Mouse (Mus musculus) limb, embryonic 12.5 days (tissue): Measurements from ENCODE around the gene Igsf21. TPM values are rescaled to one million over a fixed set of nuclear protein-coding genes. Genes with fewer than 3 reads are reported as not detected.

Experiments
- ATAC-seq: fragments of 200-750 bp; cut with Nextera tagmentation; 2 replicates; pipeline ENCODE4 v1.8.0; 2017; ENCODE audit warnings: low read depth, moderate TSS enrichment; ENCODE audit not compliant: insufficient number of reproducible peaks, insufficient read depth, low FRiP score, low TSS enrichment
- H3K27ac ChIP-seq: fragments of 300-500 bp; sonication (generic); 2 replicates; pipeline ENCODE4 v1.5.1; 2016; ENCODE audit warnings: mild to moderate bottlenecking, moderate library complexity
- H3K27me3 ChIP-seq: fragments of 300-500 bp; sonication (generic); 2 replicates; pipeline ENCODE4 v1.6.1; 2016; ENCODE audit warnings: mild to moderate bottlenecking, moderate library complexity
- H3K36me3 ChIP-seq: fragments of 300-500 bp; sonication (generic); 2 replicates; pipeline ENCODE4 v1.6.1; 2016; ENCODE audit warnings: mild to moderate bottlenecking, moderate library complexity
- H3K4me1 ChIP-seq: fragments of 300-500 bp; sonication (generic); replicated peaks from 2 replicates; pipeline ENCODE4 v1.6.1; 2016
- H3K4me2 ChIP-seq: fragments of 300-500 bp; sonication (generic); 2 replicates; pipeline ENCODE4 v1.6.1; 2016; ENCODE audit warnings: mild to moderate bottlenecking, moderate library complexity
- H3K4me3 ChIP-seq: fragments of 300-500 bp; sonication (generic); replicated peaks from 2 replicates; pipeline ENCODE4 v1.5.1; 2016; ENCODE audit warnings: mild to moderate bottlenecking
- H3K9ac ChIP-seq: fragments of 300-500 bp; sonication (generic); replicated peaks from 2 replicates; pipeline ENCODE4 v1.6.1; 2016; ENCODE audit warnings: mild to moderate bottlenecking, moderate library complexity
- H3K9me3 ChIP-seq: fragments of 300-500 bp; sonication (generic); 2 replicates; pipeline ENCODE4 v1.6.1; 2016; ENCODE audit warnings: mild to moderate bottlenecking, moderate library complexity
- WGBS: fragments of 180-500 bp; shearing (Covaris S2); methylation state at CpG from one replicate; pipeline ENCODE4 v1.1.7; 2016; 5-methylcytosine and 5-hydroxymethylcytosine counted together
- polyA plus RNA-seq: library from polyadenylated mRNA; unstranded; fragments of >200 nt; fragmentation: Nextera tagmentation; extraction: Ambion mirVana; gene quantifications from 2 replicates; pipeline ENCODE4 v1.2.1, GENCODE M21; 2016

Gene Igsf21
- polyA plus RNA-seq, 1 experiment from 2014 or later = not detected

DNA sequence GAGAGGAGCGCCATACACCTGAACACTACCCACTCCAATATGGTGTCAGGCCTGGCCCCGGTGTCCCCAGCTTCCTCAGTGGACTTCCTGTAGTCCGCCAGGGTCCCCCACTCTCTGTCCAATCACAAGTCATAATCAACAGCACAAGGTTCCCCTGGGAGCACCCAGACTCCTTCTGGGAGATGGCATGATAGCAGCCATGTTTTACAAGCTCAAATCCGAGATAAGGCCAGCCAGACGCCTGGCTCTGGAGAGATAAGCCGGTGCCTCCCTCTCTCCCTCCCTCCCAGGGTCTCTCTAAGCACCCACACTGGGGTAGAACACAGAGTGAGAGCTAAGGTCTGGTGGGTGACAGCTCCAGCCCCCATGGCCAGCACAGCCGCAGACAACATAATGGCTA lies 58.0 kb downstream of the Igsf21 start:
- Histone ChIP-seq H3K27me3 (peaks cover 13% of the 10 kb centered on the region), H3K36me3 (no peaks in the 10 kb centered on the region), H3K4me1 (no peaks in the 10 kb centered on the region), H3K4me2 (no peak overlapping the region), H3K9me3 (no peaks in the 10 kb centered on the region), H3K4me3 (no peak overlapping the region), H3K27ac (no peak overlapping the region), H3K9ac (no peak overlapping the region)
- ATAC-seq = no peak
- whole genome bisulfite sequencing = 75% methylated on average over 7 of the region's 7 CpGs

DNA sequence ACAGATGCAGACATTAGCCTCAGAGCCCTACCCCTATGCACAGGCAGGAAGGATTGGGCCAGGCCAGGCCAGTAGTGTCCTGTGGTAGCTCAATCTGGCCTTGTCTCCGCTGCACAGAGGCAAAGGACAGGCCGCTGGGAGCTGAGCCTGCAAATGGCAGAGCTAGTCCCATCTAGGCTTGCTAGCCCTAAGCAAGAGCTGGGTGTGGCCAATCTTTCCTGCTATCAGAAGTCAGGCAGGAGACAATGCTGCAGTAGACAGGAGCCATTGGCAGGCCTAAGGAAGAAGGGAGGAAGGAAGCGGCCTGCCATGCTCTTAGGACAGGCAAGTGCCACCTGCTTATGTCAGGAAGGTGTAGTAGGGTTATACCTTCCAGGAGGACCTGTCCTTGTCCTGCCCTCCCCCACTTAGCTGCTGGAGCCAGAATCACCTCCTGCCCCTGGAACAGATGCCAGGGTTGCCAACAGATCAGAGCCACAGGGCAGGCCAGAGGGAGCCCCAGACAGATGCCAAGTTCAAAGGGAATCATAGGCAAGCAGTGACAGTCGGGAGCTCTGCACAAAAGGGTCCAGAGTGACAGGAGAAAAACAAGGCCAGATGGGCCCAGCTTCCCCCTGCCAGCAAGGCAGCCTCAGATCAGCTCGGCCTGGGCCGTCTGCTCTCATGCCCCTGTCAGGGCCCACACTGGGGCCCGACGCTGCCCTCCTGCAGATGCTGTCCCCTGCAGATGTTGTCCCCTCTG lies 59.0 kb downstream of the Igsf21 start:
- ATAC-seq = no peak

DNA sequence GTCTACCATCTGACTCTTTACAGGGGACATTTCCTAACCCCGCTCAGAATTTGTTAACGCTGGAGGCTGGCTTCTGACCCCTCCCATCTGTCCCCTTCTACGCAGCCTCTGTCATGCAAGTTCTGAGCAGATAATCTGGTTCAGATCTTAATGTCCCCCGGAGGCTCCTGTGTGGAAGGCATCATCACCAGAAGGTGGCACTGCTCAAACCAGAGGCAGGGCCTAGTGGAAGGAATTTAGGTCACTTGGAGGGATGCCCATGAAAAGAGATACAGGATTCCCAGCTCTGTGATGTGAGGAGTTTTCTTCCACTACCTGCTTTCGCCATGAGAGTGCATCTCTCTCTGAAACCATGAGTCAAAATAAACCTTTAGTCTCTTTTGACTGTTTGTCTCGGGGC lies 67.0 kb downstream of the Igsf21 start:
- H3K4me1 ChIP-seq = no peaks in the 10 kb centered on the region
- no peak for ATAC-seq
- no peak overlapping the region for H3K9ac ChIP-seq
- H3K36me3 ChIP-seq = no peaks in the 10 kb centered on the region
- peaks cover 28% of the 10 kb centered on the region for H3K27me3 ChIP-seq
- H3K4me3 ChIP-seq = no peak overlapping the region
- no peak overlapping the region for H3K4me2 ChIP-seq
- H3K27ac ChIP-seq = no peak overlapping the region
- H3K9me3 ChIP-seq = 0 out of 2 replicates have a peak, but pooled peaks cover 4% of the 10 kb centered on the region
- 64% methylated on average over 6 of the region's 6 CpGs for WGBS

More for the DNA sequence above, 59.0 kb downstream of the Igsf21 start:
- no peaks in the 10 kb centered on the region for H3K36me3 ChIP-seq
- H3K4me3 ChIP-seq = no peak overlapping the region
- 74% methylated on average over 8 of the region's 8 CpGs for WGBS
- no peaks in the 10 kb centered on the region for H3K4me1 ChIP-seq
- H3K4me2 ChIP-seq = no peak overlapping the region
- H3K27me3 ChIP-seq = peaks cover 13% of the 10 kb centered on the region
- H3K9me3 ChIP-seq = no peaks in the 10 kb centered on the region
- H3K9ac ChIP-seq = no peak overlapping the region
- H3K27ac ChIP-seq = no peak overlapping the region

DNA sequence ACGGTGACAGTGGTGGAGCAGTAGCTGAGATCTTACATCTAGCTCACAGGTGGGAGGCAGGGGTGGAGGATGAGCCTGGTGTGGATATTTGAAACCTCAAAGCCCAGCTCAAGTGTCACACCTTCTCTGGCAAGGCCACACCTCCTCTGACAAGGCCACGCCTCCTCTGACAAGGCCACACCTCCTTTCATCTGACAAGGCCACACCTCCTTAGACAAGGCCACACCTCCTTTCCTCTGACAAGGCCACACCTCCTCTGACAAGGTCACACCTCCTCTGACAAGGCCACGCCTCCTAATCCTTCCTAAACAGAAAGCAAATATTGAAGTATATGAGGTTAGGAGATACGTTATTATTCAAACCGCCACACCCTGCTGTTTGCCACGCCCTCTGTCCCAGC lies 69.5 kb downstream of the Igsf21 start:
- no peak overlapping the region for H3K4me3 ChIP-seq
- ATAC-seq = no peak
- H3K9me3 ChIP-seq = 0 out of 2 replicates have a peak, but pooled peaks cover 4% of the 10 kb centered on the region
- no peak overlapping the region for H3K9ac ChIP-seq
- 0 out of 2 replicates have a peak, but pooled peaks cover 3% of the 10 kb centered on the region for H3K4me1 ChIP-seq
- 89% methylated on average over 6 of the region's 6 CpGs for WGBS
- H3K36me3 ChIP-seq = no peaks in the 10 kb centered on the region
- no peak overlapping the region for H3K27ac ChIP-seq
- peaks cover 27% of the 10 kb centered on the region for H3K27me3 ChIP-seq
- H3K4me2 ChIP-seq = no peak overlapping the region

DNA sequence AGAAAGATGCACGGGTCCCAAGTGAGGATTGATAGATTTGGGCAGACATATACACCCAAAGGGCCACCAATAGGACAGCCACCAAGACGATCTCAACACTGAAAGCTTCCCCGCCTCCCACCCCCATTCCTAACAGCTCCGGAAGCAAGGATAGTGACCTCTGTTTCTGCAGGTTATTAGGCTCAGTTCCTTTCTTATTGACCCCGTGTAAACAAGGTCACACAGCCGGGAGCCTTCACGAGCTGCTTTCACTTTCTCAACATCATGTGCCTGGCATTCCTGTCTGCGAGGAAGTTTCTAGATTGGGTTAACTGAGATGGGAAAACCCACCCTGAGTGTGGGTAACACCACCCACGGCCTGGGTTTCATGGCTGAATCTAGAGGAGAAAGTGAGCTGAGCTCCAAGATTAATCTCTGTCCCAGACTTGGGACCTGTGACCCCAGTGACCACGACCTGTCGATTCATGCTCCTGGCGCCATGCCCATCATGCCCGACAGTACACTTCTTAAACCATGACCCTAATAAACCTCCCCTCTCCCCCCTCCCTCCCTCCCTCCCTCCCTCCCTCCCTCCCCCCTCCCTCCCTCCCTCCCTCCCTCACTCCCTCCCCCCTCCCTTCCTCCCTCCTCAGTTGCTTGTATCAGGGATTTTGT lies 72.7 kb downstream of the Igsf21 start:
- Histone ChIP-seq H3K9me3 (0 out of 2 replicates have a peak, but pooled peaks cover 4% of the 10 kb centered on the region), H3K27me3 (peaks cover 17% of the 10 kb centered on the region), H3K36me3 (no peaks in the 10 kb centered on the region), H3K4me2 (no peak overlapping the region), H3K4me1 (0 out of 2 replicates have a peak, but pooled peaks cover 3% of the 10 kb centered on the region), H3K9ac (no peak overlapping the region), H3K4me3 (no peak overlapping the region), H3K27ac (no peak overlapping the region)
- no peak for ATAC-seq
- 25% methylated on average over 13 of the region's 13 CpGs for WGBS

DNA sequence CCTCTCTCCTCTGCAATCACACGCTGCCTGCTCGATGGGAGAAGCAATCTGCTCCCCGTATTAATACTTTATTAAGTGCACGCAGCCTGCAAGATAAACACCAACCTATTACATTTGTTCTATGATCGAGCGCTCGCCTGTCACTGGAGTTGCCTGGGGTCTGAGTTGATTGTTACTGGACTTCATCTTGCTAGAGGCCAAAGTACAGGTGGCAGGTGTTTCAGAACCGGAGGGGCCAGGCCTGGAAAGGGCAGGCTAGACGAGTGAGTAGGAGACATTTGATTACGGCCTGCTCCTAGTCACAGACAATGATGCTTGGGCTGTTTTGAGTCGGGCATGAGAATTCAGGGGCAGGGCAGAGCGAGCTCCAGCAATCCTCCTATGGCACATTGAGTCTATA lies 73.5 kb downstream of the Igsf21 start:
- Histone ChIP-seq H3K36me3 (no peaks in the 10 kb centered on the region), H3K4me1 (0 out of 2 replicates have a peak, but pooled peaks cover 3% of the 10 kb centered on the region), H3K4me2 (no peak overlapping the region), H3K27ac (no peak overlapping the region), H3K9ac (no peak overlapping the region), H3K27me3 (peaks cover 12% of the 10 kb centered on the region; the same call in 1 of the 2 replicates), H3K4me3 (no peak overlapping the region), H3K9me3 (0 out of 2 replicates have a peak, but pooled peaks cover 4% of the 10 kb centered on the region)
- 74% methylated on average over 12 of the region's 12 CpGs for WGBS
- no peak for ATAC-seq

DNA sequence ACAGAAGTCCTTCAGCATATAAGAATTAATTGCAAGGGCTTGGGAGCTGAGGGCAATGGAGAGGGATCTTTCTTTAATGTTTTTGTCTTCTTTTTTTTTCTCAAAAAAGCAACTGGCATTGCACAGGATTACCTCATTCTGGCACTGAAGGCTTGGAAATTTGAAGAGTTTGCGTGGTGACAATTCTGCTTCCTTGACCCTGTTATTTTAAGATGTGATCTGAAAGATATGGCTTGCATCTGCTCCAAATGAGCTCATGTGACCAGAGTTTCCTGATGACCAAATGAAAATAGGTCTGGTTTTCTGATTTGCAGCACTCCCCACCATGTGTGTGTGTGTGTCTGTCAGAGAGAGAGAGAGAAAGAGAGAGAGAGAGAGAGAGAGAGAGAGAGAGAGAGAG lies 74.7 kb downstream of the Igsf21 start:
- WGBS = 79% methylated on average over 1 of the region's 1 CpGs
- Histone ChIP-seq H3K27ac (no peak overlapping the region), H3K4me1 (0 out of 2 replicates have a peak, but pooled peaks cover 3% of the 10 kb centered on the region)

DNA sequence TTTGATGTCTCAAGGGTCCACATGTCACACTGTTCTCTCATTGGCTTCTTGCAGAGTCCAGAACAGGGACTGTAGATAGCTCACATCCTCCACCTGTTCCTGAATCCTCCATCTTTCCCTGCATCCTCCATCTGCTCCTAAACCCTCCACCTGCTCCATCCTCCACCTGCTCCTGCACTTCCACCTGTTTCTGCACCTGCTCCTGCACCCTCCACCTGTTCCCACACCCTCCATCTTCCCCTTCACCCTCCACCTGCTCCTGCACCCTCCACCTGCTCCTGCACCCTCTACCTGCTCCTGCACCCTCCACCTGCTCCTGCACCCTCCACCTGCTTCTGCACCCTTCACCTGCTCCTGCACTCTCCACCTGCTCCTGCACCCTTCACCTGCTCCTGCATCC lies 75.4 kb downstream of the Igsf21 start:
- Histone ChIP-seq H3K9ac (no peak overlapping the region), H3K4me3 (no peak overlapping the region), H3K4me2 (no peak overlapping the region), H3K27ac (no peak overlapping the region), H3K9me3 (no peaks in the 10 kb centered on the region), H3K4me1 (0 out of 2 replicates have a peak, but pooled peaks cover 3% of the 10 kb centered on the region), H3K27me3 (peaks cover 17% of the 10 kb centered on the region), H3K36me3 (no peaks in the 10 kb centered on the region)
- ATAC-seq = no peak

More for the DNA sequence above, 74.7 kb downstream of the Igsf21 start:
- H3K9me3 ChIP-seq = 0 out of 2 replicates have a peak, but pooled peaks cover under 1% of the 10 kb centered on the region
- H3K27me3 ChIP-seq = peaks cover 17% of the 10 kb centered on the region
- H3K36me3 ChIP-seq = no peaks in the 10 kb centered on the region
- ATAC-seq = no peak
- H3K4me3 ChIP-seq = no peak overlapping the region
- no peak overlapping the region for H3K4me2 ChIP-seq
- no peak overlapping the region for H3K9ac ChIP-seq

DNA sequence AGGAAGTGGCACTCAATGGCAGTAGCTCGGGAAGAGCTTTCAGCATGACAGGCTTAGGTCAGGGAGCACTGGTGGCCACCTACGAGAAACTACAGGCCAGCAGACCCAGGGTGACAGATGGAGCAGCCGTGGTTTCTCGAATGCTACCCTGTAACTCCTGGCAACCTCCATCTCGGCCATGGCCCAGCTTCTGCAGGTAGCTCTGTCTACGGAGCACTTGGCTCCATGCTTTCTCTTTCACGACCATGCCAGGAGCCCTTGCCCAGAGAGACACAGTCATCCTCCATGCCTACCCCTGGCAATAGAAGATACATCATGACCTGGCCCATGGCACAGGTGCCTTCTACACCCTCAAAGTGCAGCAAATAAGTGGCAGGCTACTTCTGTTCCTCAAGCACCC lies 80.7 kb downstream of the Igsf21 start:
- Histone ChIP-seq H3K9me3 (no peaks in the 10 kb centered on the region), H3K4me1 (no peaks in the 10 kb centered on the region), H3K27me3 (peaks cover 9% of the 10 kb centered on the region), H3K36me3 (no peaks in the 10 kb centered on the region), H3K4me2 (no peak overlapping the region), H3K27ac (no peak overlapping the region), H3K4me3 (no peak overlapping the region), H3K9ac (no peak overlapping the region)
- no peak for ATAC-seq
- WGBS = 81% methylated on average over 7 of the region's 7 CpGs

DNA sequence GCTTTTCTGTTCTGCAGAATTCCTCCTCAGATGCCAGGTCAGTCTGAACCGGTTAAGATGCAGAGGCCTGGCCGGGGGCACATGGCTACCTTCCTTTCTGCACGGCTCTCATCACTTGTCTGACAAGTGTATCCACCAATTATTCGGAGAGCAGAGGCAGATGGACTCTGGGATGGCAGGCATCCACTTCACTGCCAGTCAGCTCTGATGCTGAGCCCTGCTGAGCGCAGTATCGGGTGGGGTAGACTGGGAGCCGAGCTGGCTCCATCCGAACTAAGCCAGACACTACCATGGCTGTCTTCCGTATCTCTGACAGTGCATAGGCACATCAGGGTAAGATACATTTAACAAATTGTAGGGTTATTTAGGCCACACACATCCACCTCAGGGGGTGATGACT lies 81.9 kb downstream of the Igsf21 start:
- no peak overlapping the region for H3K9ac ChIP-seq
- 89% methylated on average over 9 of the region's 9 CpGs for WGBS
- no peak overlapping the region for H3K4me2 ChIP-seq
- no peaks in the 10 kb centered on the region for H3K36me3 ChIP-seq
- no peaks in the 10 kb centered on the region for H3K9me3 ChIP-seq
- no peak overlapping the region for H3K4me3 ChIP-seq
- ATAC-seq = no peak
- no peak overlapping the region for H3K27ac ChIP-seq
- no peaks in the 10 kb centered on the region for H3K4me1 ChIP-seq
- H3K27me3 ChIP-seq = peaks cover 5% of the 10 kb centered on the region; the same call in 1 of the 2 replicates

DNA sequence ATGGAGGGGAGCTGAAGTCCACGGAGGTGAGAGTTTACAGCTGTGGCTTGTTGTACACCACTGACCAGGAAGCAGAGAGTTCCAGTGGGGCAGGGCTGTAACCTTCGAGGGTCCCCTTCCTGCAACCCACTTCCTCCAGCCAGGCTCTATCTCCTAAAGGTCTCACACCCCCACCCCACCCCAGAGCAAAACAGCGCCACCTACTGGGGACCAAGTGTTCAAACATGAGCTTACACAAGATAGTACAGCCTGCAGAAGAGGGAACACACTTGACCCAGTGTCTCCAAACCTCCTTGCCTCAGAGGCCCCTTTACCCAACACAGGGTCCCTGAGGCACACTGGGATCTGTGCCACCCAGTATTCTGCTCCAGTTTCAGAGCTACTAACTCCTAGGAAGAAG lies 87.0 kb downstream of the Igsf21 start:
- no peaks in the 10 kb centered on the region for H3K4me1 ChIP-seq
- H3K9me3 ChIP-seq = no peaks in the 10 kb centered on the region
- ATAC-seq = no peak
- H3K36me3 ChIP-seq = no peaks in the 10 kb centered on the region
- no peak overlapping the region for H3K9ac ChIP-seq
- H3K4me3 ChIP-seq = no peak overlapping the region
- no peak overlapping the region for H3K4me2 ChIP-seq
- no peak overlapping the region for H3K27ac ChIP-seq
- WGBS = 46% methylated on average over 3 of the region's 3 CpGs
- H3K27me3 ChIP-seq = no peaks in the 10 kb centered on the region
